10 mouse cellular contexts compared by ENCODE assay signal in genomic region chr8:122661138-122661537, GRCm38 (mm10). TPM values are rescaled to one million over a fixed set of nuclear protein-coding genes. Genes with fewer than 3 reads are reported as not detected.
DNase-seq lines count a peak whose midpoint lies in the region; ATAC-seq and TF ChIP-seq lines count a peak whose summit lies in the region.
"Had no signal": no experiment of that assay in that cellular context is flagged by ENCODE, and none has a peak within 500 bp of the region (broad histone marks: within the 10 kb centered on the region; RNA-seq: fewer than 3 reads in every experiment).

No protein-coding gene starts in this region.

- no peak for ATAC-seq in forebrain, embryonic 15.5 days (replicated peaks)
- ATAC-seq in heart, postnatal 0 days (ENCODE audit: insufficient read depth, low read depth) = peak; percentile 72
- ATAC-seq in lung, embryonic 14.5 days (ENCODE audit: insufficient read depth) = peak; percentile 85
- ATAC-seq: Patski had no signal

- no peak overlapping the region for H3K4me3 ChIP-seq in forebrain, embryonic 15.5 days
- H3K4me3 ChIP-seq in heart, postnatal 0 days (ENCODE audit: low read depth, low read length) = no peak overlapping the region
- no peak overlapping the region for H3K4me3 ChIP-seq in lung, embryonic 14.5 days (ENCODE audit: low read depth, low read length)

- no peaks in the 10 kb centered on the region for H3K36me3 ChIP-seq in forebrain, embryonic 15.5 days
- no peaks in the 10 kb centered on the region for H3K36me3 ChIP-seq in heart, postnatal 0 days (replicated peaks; ENCODE audit: control insufficient read depth, insufficient read depth, low read length)
- no peaks in the 10 kb centered on the region for H3K36me3 ChIP-seq in lung, embryonic 14.5 days (ENCODE audit: insufficient read depth)

- H3K9ac ChIP-seq in forebrain, embryonic 15.5 days (replicated peaks) = no peak overlapping the region
- no peak overlapping the region for H3K9ac ChIP-seq in heart, postnatal 0 days (replicated peaks; ENCODE audit: low read depth, low read length)
- H3K9ac ChIP-seq in lung, embryonic 14.5 days = no peak overlapping the region

- no peaks in the 10 kb centered on the region for H3K27me3 ChIP-seq in forebrain, embryonic 15.5 days
- H3K27me3 ChIP-seq in heart, postnatal 0 days (ENCODE audit: control insufficient read depth, insufficient read depth, low read length) = no peaks in the 10 kb centered on the region
- no peaks in the 10 kb centered on the region for H3K27me3 ChIP-seq in lung, embryonic 14.5 days (ENCODE audit: insufficient read depth, low read length)
- H3K27me3 ChIP-seq: Patski had no signal

- 39% methylated on average over 7 of the region's 7 CpGs for WGBS in forebrain, embryonic 15.5 days
- 17% methylated on average over 7 of the region's 7 CpGs for WGBS in heart, postnatal 0 days
- 11% methylated on average over 7 of the region's 7 CpGs for WGBS in lung, embryonic 14.5 days

- H3K9me3 ChIP-seq in forebrain, embryonic 15.5 days = no peaks in the 10 kb centered on the region
- no peaks in the 10 kb centered on the region for H3K9me3 ChIP-seq in heart, postnatal 0 days (replicated peaks; ENCODE audit: control insufficient read depth, low read length)
- no peaks in the 10 kb centered on the region for H3K9me3 ChIP-seq in lung, embryonic 14.5 days (ENCODE audit: low read depth, low read length)

- H3K4me1 ChIP-seq in forebrain, embryonic 15.5 days = peaks cover 55% of the 10 kb centered on the region
- peaks cover 57% of the 10 kb centered on the region for H3K4me1 ChIP-seq in heart, postnatal 0 days (ENCODE audit: control insufficient read depth, insufficient read depth)
- peaks cover 25% of the 10 kb centered on the region for H3K4me1 ChIP-seq in lung, embryonic 14.5 days (ENCODE audit: insufficient read depth)

- no peak for TF ChIP-seq CTCF in heart, postnatal 0 days (IDR thresholded peaks at IDR 0.05; ENCODE audit: low read depth)
- TF ChIP-seq CTCF in lung, embryonic 14.5 days (IDR thresholded peaks at IDR 0.05; ENCODE audit: low read depth) = no peak

- 0 out of 2 replicates have a peak, but pooled peaks have one; percentile 28 for TF ChIP-seq EP300 in heart, postnatal 0 days (IDR thresholded peaks at IDR 0.05; ENCODE audit: low read depth)

- no peak overlapping the region for H3K4me2 ChIP-seq in forebrain, embryonic 15.5 days (replicated peaks)
- H3K4me2 ChIP-seq in heart, postnatal 0 days (ENCODE audit: low read depth, low read length) = no peak overlapping the region
- H3K4me2 ChIP-seq in lung, embryonic 14.5 days = peak overlapping the region; percentile 29

- DNase-seq in ovary, adult 18-20 months (ENCODE audit: low spot score) = peak; percentile 65
- no peak for DNase-seq in ovary, postnatal 10 days (ENCODE audit: low spot score)
- peak; percentile 64 for DNase-seq in heart, postnatal 0 days (ENCODE audit: low spot score)
- peak; percentile 69 to 82 for DNase-seq in kidney, postnatal 25 days
- peak; percentile 91 for DNase-seq in lung, embryonic 14.5 days
- peak; percentile 61 for DNase-seq in right cerebral cortex, postnatal 4 days
- no peak for DNase-seq in natural killer cell, adult 2 months (ENCODE audit: low spot score in 2 of 2)

- H3K27ac ChIP-seq in forebrain, embryonic 15.5 days (replicated peaks) = 0 out of 2 replicates have a peak overlapping the region, but pooled peaks have one; percentile 11
- peak overlapping the region; percentile 27; the same call in 1 of the 2 replicates for H3K27ac ChIP-seq in heart, postnatal 0 days (ENCODE audit: low read depth)
- peak overlapping the region; percentile 65; the same call in 1 of the 2 replicates for H3K27ac ChIP-seq in lung, embryonic 14.5 days (ENCODE audit: low read depth)

RNA-seq across cellular contexts. Expression of gene Cbfa2t3, which starts 37.8 kb away (rescaled TPM):
- 13.2 and 14.0 TPM in 2 replicates for polyA plus RNA-seq in forebrain, embryonic 15.5 days (2015; fragmentation: Nextera tagmentation; extraction: Ambion mirVana)
- total RNA-seq in heart, postnatal 0 days (2014; rRNA removed; ENCODE audit: low replicate concordance) = 1.1 and 3.6 TPM in 2 replicates
- 4.3 and 4.4 TPM in 2 replicates for polyA plus RNA-seq in heart, postnatal 0 days (2015; fragmentation: Nextera tagmentation; extraction: Ambion mirVana)
- 4.7 and 5.7 TPM in 2 replicates for polyA plus RNA-seq in lung, embryonic 14.5 days (2014; fragmentation: Nextera tagmentation; extraction: Ambion mirVana)

RNA-seq across cellular contexts. Expression of gene Pabpn1l, which starts 38.6 kb away (rescaled TPM):
- polyA plus RNA-seq in forebrain, embryonic 15.5 days (2015; fragmentation: Nextera tagmentation; extraction: Ambion mirVana) = not detected in 2 replicates
- not detected in 2 replicates for total RNA-seq in heart, postnatal 0 days (2014; rRNA removed; ENCODE audit: low replicate concordance)
- not detected in 2 replicates for polyA plus RNA-seq in heart, postnatal 0 days (2015; fragmentation: Nextera tagmentation; extraction: Ambion mirVana)
- not detected in 2 replicates for polyA plus RNA-seq in lung, embryonic 14.5 days (2014; fragmentation: Nextera tagmentation; extraction: Ambion mirVana)
- total RNA-seq: hematopoietic stem cell, adult 5-6 weeks had no signal

RNA-seq across cellular contexts. Expression of gene Trappc2l, which starts 49.7 kb away (rescaled TPM):
- polyA plus RNA-seq in forebrain, embryonic 15.5 days (2015; fragmentation: Nextera tagmentation; extraction: Ambion mirVana) = 80.4 and 87.9 TPM in 2 replicates
- 3.1 and 5.2 TPM in 2 replicates for total RNA-seq in heart, postnatal 0 days (2014; rRNA removed; ENCODE audit: low replicate concordance)
- polyA plus RNA-seq in heart, postnatal 0 days (2015; fragmentation: Nextera tagmentation; extraction: Ambion mirVana) = 68.8 and 70.9 TPM in 2 replicates
- 49.7 and 57.2 TPM in 2 replicates for polyA plus RNA-seq in lung, embryonic 14.5 days (2014; fragmentation: Nextera tagmentation; extraction: Ambion mirVana)

RNA-seq across cellular contexts. Expression of gene Galns, which starts 49.9 kb away (rescaled TPM):
- polyA plus RNA-seq in forebrain, embryonic 15.5 days (2015; fragmentation: Nextera tagmentation; extraction: Ambion mirVana) = 4.4 and 4.5 TPM in 2 replicates
- total RNA-seq in heart, postnatal 0 days (2014; rRNA removed; ENCODE audit: low replicate concordance) = 11.6 and 16.1 TPM in 2 replicates
- 5.7 and 7.2 TPM in 2 replicates for polyA plus RNA-seq in heart, postnatal 0 days (2015; fragmentation: Nextera tagmentation; extraction: Ambion mirVana)
- 11.7 and 12.5 TPM in 2 replicates for polyA plus RNA-seq in lung, embryonic 14.5 days (2014; fragmentation: Nextera tagmentation; extraction: Ambion mirVana)

Comparison
In these comparisons a context has a peak if more than half of its experiments do, and no peak if none do; other contexts are left out.
1. DNase-seq: peak in ovary, adult 18-20 months (single experiment), heart, postnatal 0 days (single experiment), kidney, postnatal 25 days (2 of 2), lung, embryonic 14.5 days (single experiment) and right cerebral cortex, postnatal 4 days (single experiment); none in ovary, postnatal 10 days (single experiment) and natural killer cell, adult 2 months (0 of 2).
2. H3K27ac ChIP-seq: peak in every context shown above with its lines; median percentile 65 in lung, embryonic 14.5 days; 27 in heart, postnatal 0 days; 11 in forebrain, embryonic 15.5 days.